In the genomic region with DNA sequence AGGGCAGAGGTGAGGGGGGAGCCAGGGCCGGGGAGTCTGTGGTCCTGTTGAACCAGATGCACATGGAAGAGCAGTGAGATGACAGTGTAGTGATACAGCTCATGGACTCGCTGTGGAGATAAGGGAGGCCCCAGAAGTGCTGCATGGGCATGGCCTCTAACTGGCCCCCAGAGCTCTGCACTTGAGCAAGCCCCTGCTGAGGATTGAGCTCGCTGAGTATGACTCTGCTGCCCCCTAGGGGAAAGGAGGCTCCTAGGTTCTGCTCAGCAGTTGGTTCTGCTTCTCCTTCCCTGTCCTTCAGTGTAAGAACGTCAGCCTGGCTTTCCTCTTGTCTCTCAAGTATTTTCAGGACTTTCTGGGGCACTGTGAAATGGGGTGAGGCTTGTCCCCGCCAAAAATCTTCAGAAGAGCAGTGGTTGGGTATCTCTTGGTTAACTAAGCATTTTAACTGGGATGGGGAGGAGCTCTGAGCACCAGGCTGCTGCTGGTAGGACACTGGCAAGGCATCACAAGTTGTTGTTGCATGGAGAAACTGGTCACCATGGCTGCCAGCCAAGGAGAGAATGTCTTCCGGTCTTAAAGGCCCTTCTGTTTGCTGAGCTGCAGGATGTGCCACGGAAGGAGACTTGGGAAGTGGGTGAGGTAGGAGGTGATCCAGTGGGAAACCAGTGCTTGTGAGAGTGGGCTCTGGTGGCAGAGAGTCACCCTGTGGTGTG, we compare ENCODE assay signal across 8 mouse cellular contexts. TPM values are rescaled to one million over a fixed set of nuclear protein-coding genes. Genes with fewer than 3 reads are reported as not detected.
DNase-seq lines count a peak whose midpoint lies in the region; ATAC-seq and TF ChIP-seq lines count a peak whose summit lies in the region.

No protein-coding gene starts in this region.

- TF ChIP-seq CTCF in liver, postnatal 0 days (IDR thresholded peaks at IDR 0.05; ENCODE audit: low read depth), result peak; percentile 99

- TF ChIP-seq EP300 in liver, postnatal 0 days (IDR thresholded peaks at IDR 0.05; ENCODE audit: low read depth), result no peak

- peak; percentile 87 for DNase-seq in ES-CJ7 (ENCODE audit: low read depth, low spot score)
- peak; percentile 92 for DNase-seq in forebrain, embryonic 14.5 days (ENCODE audit: low spot score)
- peak; percentile 81 to 91 for DNase-seq in heart, postnatal 14 days
- peak; percentile 67 for DNase-seq in large intestine, adult 2 months (ENCODE audit: low read depth, low spot score)
- DNase-seq in liver, postnatal 0 days, result peak; percentile 86
- peak; percentile 82 for DNase-seq in testis, postnatal 10 days (ENCODE audit: low spot score)

- no peak overlapping the region for H3K4me2 ChIP-seq in forebrain, embryonic 14.5 days (ENCODE audit: low read length)
- no peak overlapping the region for H3K4me2 ChIP-seq in liver, postnatal 0 days (ENCODE audit: low read depth, low read length)
- no peak overlapping the region for H3K4me2 ChIP-seq in neural tube, embryonic 15.5 days

- H3K9me3 ChIP-seq in forebrain, embryonic 14.5 days (replicated peaks; ENCODE audit: control insufficient read depth, low read length), result no peaks in the 10 kb centered on the region
- H3K9me3 ChIP-seq in liver, postnatal 0 days (ENCODE audit: low read length), result no peaks in the 10 kb centered on the region
- H3K9me3 ChIP-seq in neural tube, embryonic 15.5 days (replicated peaks), result no peaks in the 10 kb centered on the region

- H3K4me3 ChIP-seq in forebrain, embryonic 14.5 days (ENCODE audit: low read depth, low read length), result no peak overlapping the region
- no peak overlapping the region for H3K4me3 ChIP-seq in liver, postnatal 0 days (ENCODE audit: low read depth, low read length)
- H3K4me3 ChIP-seq in neural tube, embryonic 15.5 days (replicated peaks), result no peak overlapping the region

- H3K4me1 ChIP-seq in forebrain, embryonic 14.5 days (ENCODE audit: control insufficient read depth, insufficient read depth, low read length), result peaks cover 3% of the 10 kb centered on the region; the same call in 1 of the 2 replicates
- no peaks in the 10 kb centered on the region for H3K4me1 ChIP-seq in liver, postnatal 0 days (ENCODE audit: insufficient read depth)
- H3K4me1 ChIP-seq in neural tube, embryonic 15.5 days, result peaks cover 19% of the 10 kb centered on the region

- intact Hi-C loops in heart, postnatal 14 days (cut with DNase I), result loop anchor here (5.0 to 10.0 kb wide), 4 partner anchors 91 to 1084 kb away; no protein-coding TSS in a partner anchor

- peak; percentile 88 for ATAC-seq in cerebellum, adult (ENCODE audit: insufficient number of reproducible peaks, low FRiP score, low TSS enrichment)
- peak; percentile 85 for ATAC-seq in forebrain, embryonic 14.5 days
- ATAC-seq in liver, postnatal 0 days, result peak; percentile 90
- peak; percentile 85 for ATAC-seq in neural tube, embryonic 15.5 days (ENCODE audit: low FRiP score)

- 25% methylated on average over 7 of the region's 7 CpGs for WGBS in forebrain, embryonic 14.5 days
- 12% methylated on average over 7 of the region's 7 CpGs for WGBS in large intestine, adult 2 months
- 18% methylated on average over 7 of the region's 7 CpGs for WGBS in liver, postnatal 0 days (ENCODE audit: insufficient replicate concordance)
- 27% methylated on average over 7 of the region's 7 CpGs for WGBS in neural tube, embryonic 15.5 days

- H3K27ac ChIP-seq in forebrain, embryonic 14.5 days (ENCODE audit: low read depth, low read length), result no peak overlapping the region
- no peak overlapping the region for H3K27ac ChIP-seq in liver, postnatal 0 days (ENCODE audit: low read depth)
- H3K27ac ChIP-seq in neural tube, embryonic 15.5 days (replicated peaks), result no peak overlapping the region

- H3K9ac ChIP-seq in forebrain, embryonic 14.5 days (ENCODE audit: low read length), result no peak overlapping the region
- H3K9ac ChIP-seq in liver, postnatal 0 days (replicated peaks), result no peak overlapping the region
- H3K9ac ChIP-seq in neural tube, embryonic 15.5 days (replicated peaks), result no peak overlapping the region

- no peaks in the 10 kb centered on the region for H3K36me3 ChIP-seq in forebrain, embryonic 14.5 days (ENCODE audit: control insufficient read depth, insufficient read depth, low read length)
- no peaks in the 10 kb centered on the region for H3K36me3 ChIP-seq in liver, postnatal 0 days (replicated peaks; ENCODE audit: insufficient read depth, low read length)
- H3K36me3 ChIP-seq in neural tube, embryonic 15.5 days, result no peaks in the 10 kb centered on the region

- no peaks in the 10 kb centered on the region for H3K27me3 ChIP-seq in forebrain, embryonic 14.5 days (replicated peaks; ENCODE audit: control insufficient read depth, insufficient read depth, low read length)
- H3K27me3 ChIP-seq in liver, postnatal 0 days (ENCODE audit: insufficient read depth, low read length), result peaks cover 14% of the 10 kb centered on the region; the same call in 1 of the 2 replicates
- 0 out of 2 replicates have a peak, but pooled peaks cover 5% of the 10 kb centered on the region for H3K27me3 ChIP-seq in neural tube, embryonic 15.5 days (replicated peaks)

RNA-seq across cellular contexts. Expression of a gene that starts 3.0 kb away (rescaled TPM):
- polyA plus RNA-seq in forebrain, embryonic 14.5 days (2014; fragmentation: Nextera tagmentation; extraction: Ambion mirVana), result not detected in 2 replicates
- total RNA-seq in heart, postnatal 14 days (2021), result not detected
- polyA plus RNA-seq in large intestine, adult 2 months (2012; rRNA removed), result not detected in 2 replicates
- polyA plus RNA-seq in liver, postnatal 0 days (2015; fragmentation: Nextera tagmentation; extraction: Ambion mirVana), result not detected in 2 replicates
- polyA plus RNA-seq in neural tube, embryonic 15.5 days (2015; fragmentation: Nextera tagmentation; extraction: Ambion mirVana), result not detected in 2 replicates

RNA-seq across cellular contexts. Expression of a gene that starts 16.5 kb away (rescaled TPM):
- not detected in 2 replicates for polyA plus RNA-seq in forebrain, embryonic 14.5 days (2014; fragmentation: Nextera tagmentation; extraction: Ambion mirVana)
- not detected for total RNA-seq in heart, postnatal 14 days (2021)
- polyA plus RNA-seq in large intestine, adult 2 months (2012; rRNA removed), result not detected in 2 replicates
- polyA plus RNA-seq in liver, postnatal 0 days (2015; fragmentation: Nextera tagmentation; extraction: Ambion mirVana), result not detected in 2 replicates
- not detected in 2 replicates for polyA plus RNA-seq in neural tube, embryonic 15.5 days (2015; fragmentation: Nextera tagmentation; extraction: Ambion mirVana)

RNA-seq across cellular contexts. Expression of a gene that starts 18.0 kb away (rescaled TPM):
- polyA plus RNA-seq in forebrain, embryonic 14.5 days (2014; fragmentation: Nextera tagmentation; extraction: Ambion mirVana), result 0.19 TPM in 1 of 2 replicates, not detected in the other
- total RNA-seq in heart, postnatal 14 days (2021), result not detected
- polyA plus RNA-seq in large intestine, adult 2 months (2012; rRNA removed), result not detected in 2 replicates
- polyA plus RNA-seq in liver, postnatal 0 days (2015; fragmentation: Nextera tagmentation; extraction: Ambion mirVana), result not detected in 2 replicates
- 0.14 and 0.22 TPM in 2 replicates for polyA plus RNA-seq in neural tube, embryonic 15.5 days (2015; fragmentation: Nextera tagmentation; extraction: Ambion mirVana)

RNA-seq across cellular contexts. Expression of a gene that starts 18.4 kb away (rescaled TPM):
- not detected in 2 replicates for polyA plus RNA-seq in forebrain, embryonic 14.5 days (2014; fragmentation: Nextera tagmentation; extraction: Ambion mirVana)
- total RNA-seq in heart, postnatal 14 days (2021), result not detected
- not detected in 2 replicates for polyA plus RNA-seq in large intestine, adult 2 months (2012; rRNA removed)
- polyA plus RNA-seq in liver, postnatal 0 days (2015; fragmentation: Nextera tagmentation; extraction: Ambion mirVana), result 0.02 and 0.15 TPM in 2 replicates
- 0.03 and 0.13 TPM in 2 replicates for polyA plus RNA-seq in neural tube, embryonic 15.5 days (2015; fragmentation: Nextera tagmentation; extraction: Ambion mirVana)

RNA-seq across cellular contexts. Expression of a gene that starts 34.6 kb away (rescaled TPM):
- polyA plus RNA-seq in forebrain, embryonic 14.5 days (2014; fragmentation: Nextera tagmentation; extraction: Ambion mirVana), result not detected in 2 replicates
- total RNA-seq in heart, postnatal 14 days (2021), result not detected
- polyA plus RNA-seq in large intestine, adult 2 months (2012; rRNA removed), result not detected in 2 replicates
- polyA plus RNA-seq in liver, postnatal 0 days (2015; fragmentation: Nextera tagmentation; extraction: Ambion mirVana), result not detected in 2 replicates
- polyA plus RNA-seq in neural tube, embryonic 15.5 days (2015; fragmentation: Nextera tagmentation; extraction: Ambion mirVana), result not detected in 2 replicates
